Mouse (Mus musculus) thymus, postnatal 14 days (tissue): ENCODE results near the gene Mcm9.
"Not testable (repeated sequence)": the region's sequence is repeated elsewhere in the genome, so short reads cannot be mapped to it uniquely, and the experiment has no call there.

Source experiments
- DNase-seq: peaks from one replicate; pipeline ENCODE4 v3.0.0; 2021

Gene Mcm9

DNA sequence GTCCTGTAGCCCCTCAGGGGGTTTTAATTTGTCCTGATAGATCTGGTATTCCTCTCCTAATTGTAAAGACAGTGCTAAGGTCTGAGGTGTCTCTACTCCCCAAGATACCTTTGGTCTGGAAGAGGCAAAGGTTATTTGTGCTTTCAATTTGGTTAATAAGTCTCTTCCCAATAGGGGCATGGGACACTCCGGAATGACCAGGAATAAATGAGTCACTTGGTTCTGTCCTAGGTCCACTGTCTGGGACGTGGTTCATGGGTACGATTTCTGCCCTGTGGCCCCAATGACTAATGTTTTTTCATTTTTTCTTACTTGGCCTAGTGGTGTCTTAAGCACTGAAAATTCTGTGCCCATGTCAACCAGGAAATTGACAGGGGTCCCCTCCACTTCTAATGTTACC is 134.9 kb downstream of the Mcm9 start:
- not testable (repeated sequence) for DNase-seq

- no peak for DNase-seq
Measured at GRCm38 (mm10) chr10:53493954-53494353, 136.3 kb downstream of the Mcm9 start.
